Mouse (Mus musculus): ENCODE results near the gene Iqgap1.

- no peak for TF ChIP-seq GATA1 (IDR thresholded peaks at IDR 0.05; ENCODE audit: borderline replicate concordance, low read length)
- TF ChIP-seq FLI1 (IDR thresholded peaks at IDR 0.05; ENCODE audit: low read length): no peak
Measured at GRCm38 (mm10) chr7:80813397-80813796, 12.4 kb downstream of the Iqgap1 start.
